Mouse (Mus musculus) intestine, embryonic 14.5 days (tissue): ENCODE data around the gene Sgo2a. TPM values are rescaled to one million over a fixed set of nuclear protein-coding genes. Genes with fewer than 3 reads are reported as not detected.
A peak's percentile ranks its signal among the peaks of the same experiment; 100 is the strongest.
"Not testable (repeated sequence)": the region's sequence is repeated elsewhere in the genome, so short reads cannot be mapped to it uniquely, and the experiment has no call there.

ENCODE experiments used
- ATAC-seq: fragments of 200-750 bp; cut with Nextera tagmentation; replicated peaks from 2 replicates; pipeline ENCODE4 v1.8.0; 2017; ENCODE audit warnings: low read depth, moderate number of reproducible peaks, moderate TSS enrichment, moderate library complexity; ENCODE audit not compliant: low FRiP score, low TSS enrichment
- DNase-seq: peaks from one replicate; pipeline ENCODE4 v3.0.0-alpha.2; 2018; ENCODE audit warnings: low spot score
- H3K27ac ChIP-seq: fragments of 300-500 bp; sonication (generic); 2 replicates; pipeline ENCODE4 v1.5.1; 2014; ENCODE audit warnings: low read depth, mild to moderate bottlenecking, control low read depth
- H3K27me3 ChIP-seq: fragments of 300-500 bp; sonication (generic); replicated peaks from 2 replicates; pipeline ENCODE4 v1.6.1; 2014; ENCODE audit warnings: low read length, control low read depth; ENCODE audit not compliant: control insufficient read depth, insufficient read depth
- H3K36me3 ChIP-seq: fragments of 300-500 bp; sonication (generic); 2 replicates; pipeline ENCODE4 v1.6.1; 2014; ENCODE audit warnings: low read length, control low read depth; ENCODE audit not compliant: control insufficient read depth, insufficient read depth
- H3K4me1 ChIP-seq: fragments of 300-500 bp; sonication (generic); replicated peaks from 2 replicates; pipeline ENCODE4 v1.6.1; 2014; ENCODE audit warnings: low read length, control low read depth, mixed read lengths; ENCODE audit not compliant: control insufficient read depth, insufficient read depth
- H3K4me2 ChIP-seq: fragments of 300-500 bp; sonication (generic); 2 replicates; pipeline ENCODE4 v1.6.1; 2014; ENCODE audit warnings: low read length
- H3K4me3 ChIP-seq: fragments of 300-500 bp; sonication (generic); 2 replicates; pipeline ENCODE4 v1.5.1; 2014; ENCODE audit warnings: low read depth, low read length, control low read depth, mixed read lengths
- H3K9ac ChIP-seq: fragments of 300-500 bp; sonication (generic); 2 replicates; pipeline ENCODE4 v1.6.1; 2014; ENCODE audit warnings: mild to moderate bottlenecking, low read length
- H3K9me3 ChIP-seq: fragments of 300-500 bp; sonication (generic); 2 replicates; pipeline ENCODE4 v1.6.1; 2016; ENCODE audit warnings: low read length, control low read depth; ENCODE audit not compliant: control insufficient read depth
- WGBS: fragments of 180-500 bp; shearing (Covaris S2); extraction: QIAGEN DNeasy Blood & Tissue Kit; methylation state at CpG from one replicate; pipeline ENCODE4 v1.1.7; 2014; 5-methylcytosine and 5-hydroxymethylcytosine counted together
- polyA plus RNA-seq: library from polyadenylated mRNA; unstranded; fragments of >200 nt; fragmentation: Nextera tagmentation; extraction: Ambion mirVana; gene quantifications from 2 replicates; pipeline ENCODE4 v1.2.1, GENCODE M21; 2014

The Sgo2a gene
- polyA plus RNA-seq, 1 experiment from 2014 or later: 16.5 TPM

DNA sequence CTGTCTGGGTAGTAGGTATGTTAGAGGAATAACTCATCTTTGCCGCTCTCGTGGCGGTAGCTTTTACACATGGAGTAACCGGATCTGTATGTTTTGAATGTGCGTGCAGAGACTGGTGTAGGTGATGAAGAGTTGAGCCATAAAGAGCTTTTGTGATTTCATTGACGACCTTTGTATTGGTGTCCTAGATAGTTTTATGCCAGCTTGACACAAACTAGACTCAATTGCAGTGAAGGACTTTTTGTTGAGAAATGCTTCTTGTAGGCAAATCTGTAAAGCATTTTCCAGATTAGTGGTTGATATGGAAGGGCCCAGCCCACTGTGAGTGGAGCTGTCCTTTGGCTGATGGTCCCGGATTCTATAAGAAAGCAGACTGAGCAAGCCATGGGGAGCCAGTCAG, 23.1 kb downstream of the Sgo2a start, which contains the start of gene Kctd18:
TSS of gene Kctd18 (minus strand) at position 101 of the 400 bp plus-strand sequence.
- H3K4me3 ChIP-seq: no peak within 1 kb of the TSS
- 97% methylated on average over 7 of the region's 7 CpGs for whole genome bisulfite sequencing

DNA sequence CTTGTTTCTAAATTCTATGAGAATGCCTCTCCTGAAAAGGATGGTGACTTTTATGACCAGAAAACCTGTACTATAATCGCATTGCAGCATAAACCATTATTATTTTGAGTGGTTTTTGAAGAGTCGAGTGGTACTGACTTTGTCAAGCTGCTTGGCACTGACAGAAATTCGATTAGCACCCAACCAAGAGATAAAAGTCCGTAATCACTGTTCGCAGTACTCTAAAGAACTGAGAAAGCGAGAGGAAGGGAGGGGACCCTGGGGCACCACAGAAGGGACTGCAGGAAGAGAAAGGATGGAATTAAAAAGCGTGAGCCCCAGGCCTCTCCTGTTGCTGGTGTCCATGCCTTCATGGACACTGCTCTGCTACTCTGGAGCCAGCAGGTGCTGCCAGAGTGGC, 31.9 kb downstream of the Sgo2a start:
- 80% methylated on average over 7 of the region's 7 CpGs for WGBS

More for the DNA sequence above, 23.1 kb downstream of the Sgo2a start, which contains the start of gene Kctd18:
- ATAC-seq (no peak), DNase-seq (no peak)
- Histone ChIP-seq H3K4me1 (no peaks in the 10 kb centered on the region), H3K27ac (no peak within 1 kb of the TSS), H3K36me3 (peaks cover 79% of the 10 kb centered on the region), H3K27me3 (no peaks in the 10 kb centered on the region), H3K9ac (no peak within 1 kb of the TSS), H3K4me2 (no peak within 1 kb of the TSS), H3K9me3 (no peaks in the 10 kb centered on the region)

DNA sequence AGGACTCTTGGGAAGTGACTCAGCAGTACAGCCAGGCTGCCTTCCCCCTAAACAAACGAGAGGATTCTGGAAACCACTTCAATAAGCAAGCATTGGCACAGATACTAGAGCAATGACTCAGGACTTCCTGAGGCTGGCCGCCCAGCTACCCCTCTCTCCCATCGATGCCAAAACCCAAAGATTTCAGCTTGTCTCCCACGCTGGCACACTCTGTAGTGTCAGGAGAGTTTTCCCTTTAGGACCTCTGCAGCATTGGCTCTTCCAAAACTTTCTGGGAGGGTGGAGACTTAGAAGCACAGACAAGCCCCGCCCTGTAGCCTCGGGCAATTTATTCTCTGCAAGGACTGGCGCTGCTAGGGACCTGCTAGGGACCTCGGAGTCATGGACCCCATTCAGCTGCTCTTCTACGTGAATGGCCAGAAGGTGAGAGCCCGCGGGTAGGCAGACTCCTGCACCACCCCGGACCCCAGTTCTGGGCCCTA, 33.9 kb downstream of the Sgo2a start, which contains the start of gene Aox1:
TSS of gene Aox1 (plus strand) at position 296 of the 482 bp plus-strand sequence.
- no peaks in the 10 kb centered on the region for H3K27me3 ChIP-seq
- H3K9me3 ChIP-seq: no peaks in the 10 kb centered on the region
- H3K27ac ChIP-seq: no peak within 1 kb of the TSS
- DNase-seq: peak; percentile 57
- peak within 1 kb of the TSS; percentile 10; the same call in 1 of the 2 replicates for H3K4me3 ChIP-seq
- 9% methylated on average over 12 of the region's 12 CpGs for WGBS
- no peak within 1 kb of the TSS for H3K9ac ChIP-seq
- peaks cover 7% of the 10 kb centered on the region; the same call in 1 of the 2 replicates for H3K4me1 ChIP-seq
- peaks cover 14% of the 10 kb centered on the region for H3K36me3 ChIP-seq
- 0 out of 2 replicates have a peak, but pooled peaks have one; percentile 15 for ATAC-seq
- peak within 1 kb of the TSS; percentile 42 for H3K4me2 ChIP-seq

More for the DNA sequence above, 31.9 kb downstream of the Sgo2a start:
- DNase-seq (no peak), ATAC-seq (no peak)
- Histone ChIP-seq H3K9me3 (no peaks in the 10 kb centered on the region), H3K27ac (no peak overlapping the region), H3K4me1 (peaks cover 7% of the 10 kb centered on the region; the same call in 1 of the 2 replicates), H3K4me3 (no peak overlapping the region), H3K9ac (no peak overlapping the region), H3K36me3 (peaks cover 26% of the 10 kb centered on the region), H3K27me3 (no peaks in the 10 kb centered on the region), H3K4me2 (no peak overlapping the region)

DNA sequence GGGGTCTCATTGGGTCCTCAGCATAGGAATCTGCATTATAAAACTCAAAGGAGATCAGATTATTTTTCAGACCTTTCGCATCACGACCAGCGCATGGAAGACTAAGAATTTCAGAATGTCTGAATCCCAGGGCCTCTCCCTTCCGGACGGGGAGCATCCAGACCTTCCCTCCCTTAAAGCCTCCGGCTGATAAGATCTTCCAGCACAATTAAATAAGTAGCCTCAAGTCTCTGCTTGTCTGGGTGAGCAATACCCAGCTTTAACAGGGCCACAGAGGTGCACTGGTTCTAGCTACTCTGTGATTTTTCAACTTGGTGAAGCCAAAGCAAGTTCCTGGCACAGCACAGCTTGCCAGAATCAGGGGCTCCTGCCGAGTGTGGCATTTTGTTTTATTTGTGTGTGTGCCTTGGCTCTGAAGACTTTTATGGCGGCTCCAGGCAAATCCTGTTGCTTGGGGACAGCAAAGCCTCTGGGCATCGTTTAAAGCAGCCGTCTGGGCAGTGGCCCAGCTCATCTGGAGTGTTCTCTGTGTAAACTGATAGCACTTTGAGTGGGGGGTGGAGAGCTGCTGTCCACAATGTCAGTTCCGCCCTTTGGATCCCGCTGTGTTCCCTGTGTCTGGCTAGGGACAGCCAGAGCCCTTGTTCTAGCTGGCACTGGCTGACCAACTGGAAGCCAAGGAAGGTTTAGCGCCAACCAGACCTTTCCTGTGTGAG, 34.5 kb downstream of the Sgo2a start:
- ATAC-seq (no peak), DNase-seq (no peak)
- Histone ChIP-seq H3K27ac (no peak overlapping the region), H3K4me1 (peaks cover 7% of the 10 kb centered on the region; the same call in 1 of the 2 replicates), H3K36me3 (peaks cover 8% of the 10 kb centered on the region; the same call in 1 of the 2 replicates), H3K27me3 (no peaks in the 10 kb centered on the region), H3K9me3 (no peaks in the 10 kb centered on the region), H3K4me2 (peak overlapping the region; percentile 42), H3K9ac (no peak overlapping the region), H3K4me3 (peak overlapping the region; percentile 10; the same call in 1 of the 2 replicates)
- 19% methylated on average over 13 of the region's 13 CpGs for WGBS

DNA sequence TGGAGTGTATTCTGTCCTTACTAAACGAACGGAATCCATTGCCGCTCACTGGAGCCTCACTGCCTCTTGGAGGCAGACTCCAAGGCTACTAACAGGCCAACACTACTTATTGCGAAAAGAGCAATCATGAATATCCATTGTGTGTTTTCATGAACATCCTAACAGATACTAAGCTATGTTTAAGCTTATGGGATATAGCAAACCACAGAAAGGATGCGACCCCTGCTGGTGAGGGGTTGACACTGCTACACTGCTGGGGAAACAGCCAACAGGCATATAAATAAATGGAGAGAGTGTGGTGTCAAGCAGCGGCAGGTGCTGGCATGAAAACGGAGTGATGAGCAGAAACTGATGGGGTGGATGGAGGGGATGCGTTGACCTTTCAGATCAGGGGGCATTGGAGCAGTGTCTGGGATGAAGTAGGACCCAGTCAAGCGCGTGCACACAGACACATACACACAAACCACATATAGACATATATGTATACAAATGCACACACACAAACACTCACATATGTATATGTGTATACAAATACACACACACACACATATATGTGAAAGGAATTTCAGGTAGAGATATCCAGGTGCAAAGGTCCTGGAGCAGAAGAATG, 35.5 kb downstream of the Sgo2a start:
- Histone ChIP-seq H3K27me3 (no peaks in the 10 kb centered on the region), H3K36me3 (0 out of 2 replicates have a peak, but pooled peaks cover 3% of the 10 kb centered on the region), H3K27ac (no peak overlapping the region), H3K4me3 (no peak overlapping the region), H3K9ac (no peak overlapping the region), H3K4me1 (peaks cover 7% of the 10 kb centered on the region; the same call in 1 of the 2 replicates), H3K4me2 (no peak overlapping the region), H3K9me3 (no peaks in the 10 kb centered on the region)
- 58% methylated on average over 10 of the region's 10 CpGs for WGBS
- DNase-seq: peak; percentile 87
- ATAC-seq: no peak

DNA sequence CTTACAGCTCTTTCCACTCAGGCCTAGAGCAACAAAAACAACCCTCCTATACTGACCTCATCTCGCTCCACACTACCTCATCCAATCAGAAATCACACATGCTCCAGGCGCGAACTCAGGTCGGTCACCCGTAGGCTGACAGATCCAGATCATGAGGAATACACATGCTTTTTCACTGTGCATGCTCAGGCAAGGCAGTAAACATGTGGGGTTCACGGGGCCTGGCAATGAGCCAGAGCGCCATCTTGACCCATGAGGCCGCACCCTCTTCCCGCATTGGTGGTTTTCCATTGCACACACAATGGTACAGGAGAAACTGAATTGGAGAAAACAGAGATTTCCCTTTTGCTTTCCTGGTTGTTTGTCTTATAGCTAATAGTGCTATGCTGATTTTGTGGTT, 41.5 kb downstream of the Sgo2a start:
- not testable (repeated sequence) for ATAC-seq, H3K27ac ChIP-seq, H3K9ac ChIP-seq, DNase-seq, H3K27me3 ChIP-seq, H3K4me2 ChIP-seq, H3K36me3 ChIP-seq, H3K4me1 ChIP-seq, H3K9me3 ChIP-seq, H3K4me3 ChIP-seq
- 92% methylated on average over 9 of the region's 9 CpGs for WGBS

DNA sequence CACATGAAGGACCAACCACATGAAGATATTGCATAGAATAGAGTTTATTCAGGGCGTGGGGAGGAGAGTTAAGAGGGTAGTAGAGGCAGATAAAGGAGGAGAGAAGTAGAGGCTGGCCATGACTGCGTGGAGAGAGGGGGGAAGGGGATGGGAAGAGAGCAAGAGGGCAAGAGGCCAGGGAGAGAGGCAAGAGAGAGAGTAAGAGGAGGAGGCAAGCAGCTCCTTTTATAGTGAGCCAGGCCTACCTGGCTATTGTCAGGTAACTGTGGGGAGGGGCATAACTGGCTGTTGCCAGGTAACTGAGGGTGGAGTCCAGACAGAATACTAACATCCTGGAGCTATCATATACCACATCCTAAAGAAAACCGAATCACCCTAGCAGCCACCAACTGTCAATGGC, 49.3 kb downstream of the Sgo2a start:
- Histone ChIP-seq H3K4me2 (no peak overlapping the region), H3K4me1 (no peaks in the 10 kb centered on the region), H3K27me3 (no peaks in the 10 kb centered on the region), H3K27ac (no peak overlapping the region), H3K9ac (no peak overlapping the region), H3K36me3 (no peaks in the 10 kb centered on the region), H3K4me3 (no peak overlapping the region), H3K9me3 (no peaks in the 10 kb centered on the region)
- no peak for DNase-seq
- no peak for ATAC-seq
- WGBS: 62% methylated on average over 3 of the region's 3 CpGs

DNA sequence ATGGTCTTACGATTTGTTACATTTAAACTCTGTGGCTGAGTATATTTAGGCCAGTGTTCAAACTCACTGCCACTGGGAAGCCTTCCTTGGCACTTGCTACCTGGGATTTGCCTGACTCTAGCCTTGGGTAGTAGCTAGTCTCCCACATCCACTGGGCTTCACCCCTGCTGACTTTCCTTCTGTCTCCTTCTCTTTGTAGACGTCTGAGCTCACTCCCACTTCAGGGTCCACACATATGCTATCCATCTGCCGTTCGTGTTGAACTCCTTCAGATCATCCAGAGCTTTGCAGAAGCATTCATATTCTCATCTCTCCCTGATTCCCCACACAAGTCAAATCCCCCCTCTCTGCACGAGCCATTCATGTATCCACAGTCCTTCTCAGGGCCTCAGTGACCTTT, 49.8 kb downstream of the Sgo2a start:
- Histone ChIP-seq H3K9me3 (no peaks in the 10 kb centered on the region), H3K27ac (no peak overlapping the region), H3K9ac (no peak overlapping the region), H3K4me1 (no peaks in the 10 kb centered on the region), H3K4me3 (no peak overlapping the region), H3K4me2 (no peak overlapping the region), H3K27me3 (no peaks in the 10 kb centered on the region), H3K36me3 (no peaks in the 10 kb centered on the region)
- DNase-seq (no peak), ATAC-seq (no peak)
- WGBS: 73% methylated on average over 5 of the region's 5 CpGs
